Mouse (Mus musculus) layer of hippocampus, adult 18-20 months (tissue): ENCODE results near the gene Wdr74. TPM values are rescaled to one million over a fixed set of nuclear protein-coding genes. Genes with fewer than 3 reads are reported as not detected.
A peak's percentile ranks its signal among the peaks of the same experiment; 100 is the strongest.

Experiments
- DNase-seq, 2 experiments: peaks; one replicate each; pipeline ENCODE4 v3.0.0; 2022; ENCODE audit warnings: low spot score in 2 of 2
- total RNA-seq, 2 experiments: library from RNA; stranded (reverse); gene quantifications; 2 replicates each; pipeline ENCODE4 v1.2.3; 2021

Gene Wdr74
- total RNA-seq, 2 experiments from 2014 or later = 53.0 to 55.2 TPM

DNA sequence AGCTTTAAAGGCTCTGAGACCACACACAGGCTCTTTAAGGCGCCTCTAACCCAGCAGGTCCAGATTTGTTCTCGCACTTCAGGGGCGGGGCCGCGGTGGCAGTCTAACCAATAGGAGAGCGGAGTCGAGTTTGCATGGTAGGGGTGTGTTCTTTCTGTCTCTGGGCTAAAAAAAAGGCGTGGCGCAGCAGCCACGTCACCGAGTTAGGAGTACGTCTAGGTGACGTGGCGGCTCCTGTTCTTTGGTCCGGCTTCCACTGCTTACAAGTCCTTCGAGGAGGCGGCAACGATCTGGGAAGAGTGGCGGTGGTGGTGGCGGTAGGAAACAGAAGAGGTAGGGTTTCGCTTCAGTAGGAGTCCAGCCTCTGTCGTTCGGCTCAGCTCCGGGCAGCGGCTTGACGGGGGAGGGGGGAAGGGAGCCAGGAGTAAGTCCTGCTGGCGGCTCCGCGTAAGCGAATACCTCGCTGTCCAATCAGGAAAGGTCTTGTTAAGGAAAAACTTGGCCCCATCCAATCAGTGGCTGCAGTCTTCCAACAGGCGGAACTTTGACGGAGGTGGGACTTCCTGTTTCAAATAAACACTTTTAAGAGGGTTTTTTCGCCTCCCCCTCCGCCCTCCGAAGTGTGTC lies 5.7 kb downstream of the Wdr74 start, which contains the start of gene Stx5a:
Gene Stx5a (plus strand): TSS at position 171 of the 627 bp plus-strand sequence.
- peak; percentile 93 to 98 for DNase-seq

DNA sequence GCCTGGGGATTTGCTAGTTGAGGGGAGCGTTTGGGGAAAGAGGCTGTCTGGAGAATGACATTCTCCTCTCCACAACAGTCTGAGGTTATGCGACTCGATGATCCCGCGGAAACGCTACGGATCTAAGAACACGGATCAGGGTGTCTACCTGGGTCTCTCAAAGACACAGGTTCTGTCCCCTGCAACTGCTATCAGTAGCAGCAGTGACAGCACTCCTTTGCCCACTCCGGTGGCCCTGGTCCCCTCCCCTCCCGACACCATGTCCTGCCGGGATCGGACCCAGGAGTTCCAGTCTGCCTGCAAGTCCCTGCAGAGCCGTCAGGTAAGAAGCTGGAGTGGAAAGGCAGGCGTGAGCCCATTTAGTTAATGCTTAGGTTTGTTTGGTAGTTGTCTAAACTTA lies 6.5 kb downstream of the Wdr74 start:
- no peak for DNase-seq

DNA sequence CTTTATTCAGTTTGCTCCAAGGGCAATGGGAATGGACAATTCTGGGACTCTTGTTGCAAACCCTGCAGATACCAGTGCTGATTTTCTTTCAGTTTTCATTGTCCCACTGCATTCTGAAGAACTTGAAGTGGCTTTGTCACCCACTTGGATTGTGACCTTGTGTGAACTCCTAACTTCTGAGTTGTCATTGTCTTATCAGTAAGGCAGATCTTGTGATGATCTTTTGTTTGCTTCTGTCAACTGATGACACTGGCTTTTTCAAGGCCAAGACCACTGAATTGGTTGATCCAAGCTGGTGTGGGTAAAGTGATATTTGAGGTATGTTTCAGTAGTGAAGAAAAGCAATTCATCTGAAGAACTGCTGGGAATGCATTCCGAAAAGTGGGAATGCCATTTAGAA lies 9.8 kb downstream of the Wdr74 start:
- no peak for DNase-seq

DNA sequence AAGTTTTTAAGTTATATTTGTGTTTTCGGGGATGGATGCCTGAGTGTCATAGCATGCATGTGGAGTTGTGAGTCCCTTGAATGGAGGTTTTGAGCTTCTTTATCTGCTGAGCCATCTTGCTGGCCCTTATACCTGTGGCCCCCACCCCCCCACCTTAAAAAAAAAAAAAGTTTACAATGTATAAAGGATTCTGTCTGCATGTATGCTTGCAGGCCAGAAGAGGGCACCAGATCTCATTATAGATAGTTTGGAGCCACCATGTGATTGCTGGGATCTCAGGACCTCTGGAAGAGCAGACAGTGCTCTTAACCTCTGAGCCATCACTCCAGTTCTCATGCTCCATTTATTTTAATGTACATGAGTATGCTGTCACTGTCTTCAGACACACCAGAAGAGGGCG lies 11.7 kb downstream of the Wdr74 start:
- no peak for DNase-seq

DNA sequence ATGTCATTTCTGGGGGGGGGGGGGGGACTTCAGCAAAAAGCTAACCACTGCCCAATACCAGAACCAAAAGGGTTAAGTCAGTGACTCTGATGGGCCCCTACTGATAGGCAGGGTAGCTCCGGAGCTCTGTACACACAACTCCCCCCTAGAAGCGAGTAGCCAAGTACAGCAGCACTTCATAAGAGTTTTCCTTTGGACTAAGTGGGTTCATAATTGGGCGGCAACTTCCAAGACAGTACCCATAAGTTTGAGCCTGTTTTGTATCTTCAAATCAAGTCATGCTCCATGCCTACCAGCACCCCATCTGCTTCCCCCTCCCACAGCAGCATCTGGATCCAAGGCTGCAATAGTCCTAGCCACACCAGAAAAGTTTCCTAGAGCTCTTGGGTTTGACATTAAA lies 20.0 kb downstream of the Wdr74 start:
- no peak for DNase-seq

DNA sequence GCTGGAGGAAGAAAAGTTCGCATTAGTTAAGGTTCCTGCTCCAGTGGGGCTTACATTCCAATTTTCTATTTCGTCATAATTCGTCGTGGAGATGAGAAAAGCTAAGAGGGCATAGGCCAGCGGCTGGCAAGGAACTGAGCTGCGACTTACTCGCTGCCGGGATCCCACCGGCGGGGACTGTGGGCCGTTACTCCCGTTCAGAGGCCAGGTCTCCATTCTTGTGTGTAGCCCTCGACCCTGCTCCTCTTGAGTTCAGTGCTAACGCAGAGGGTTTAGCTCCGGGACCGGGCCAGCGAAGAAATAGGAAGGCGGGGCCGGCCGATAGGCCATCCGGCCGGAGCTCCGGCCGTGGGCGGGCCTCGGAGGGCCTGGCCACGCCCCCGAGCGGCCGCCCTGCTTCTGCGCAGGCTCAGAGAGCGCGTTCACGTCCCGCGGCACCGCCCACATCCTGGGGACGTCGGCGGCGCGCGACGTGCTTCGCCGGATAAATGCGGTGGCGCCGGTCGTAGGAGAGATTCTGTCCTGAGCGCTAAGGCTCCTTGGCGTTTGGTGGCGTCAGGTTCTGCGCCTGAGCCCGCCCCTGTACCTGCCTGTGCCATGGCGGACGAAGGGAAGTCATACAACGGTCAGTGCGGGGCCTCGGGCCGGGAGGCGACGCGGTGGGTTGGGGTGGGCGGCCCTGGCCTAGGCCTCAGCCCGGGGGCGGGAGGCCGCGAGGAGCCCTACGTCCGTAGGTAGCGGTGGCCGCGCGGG lies 21.2 kb downstream of the Wdr74 start, which contains the start of gene Nxf1:
Gene Nxf1 (plus strand): TSS at position 439 of the 753 bp plus-strand sequence.
- DNase-seq = peak; percentile 87 to 94

DNA sequence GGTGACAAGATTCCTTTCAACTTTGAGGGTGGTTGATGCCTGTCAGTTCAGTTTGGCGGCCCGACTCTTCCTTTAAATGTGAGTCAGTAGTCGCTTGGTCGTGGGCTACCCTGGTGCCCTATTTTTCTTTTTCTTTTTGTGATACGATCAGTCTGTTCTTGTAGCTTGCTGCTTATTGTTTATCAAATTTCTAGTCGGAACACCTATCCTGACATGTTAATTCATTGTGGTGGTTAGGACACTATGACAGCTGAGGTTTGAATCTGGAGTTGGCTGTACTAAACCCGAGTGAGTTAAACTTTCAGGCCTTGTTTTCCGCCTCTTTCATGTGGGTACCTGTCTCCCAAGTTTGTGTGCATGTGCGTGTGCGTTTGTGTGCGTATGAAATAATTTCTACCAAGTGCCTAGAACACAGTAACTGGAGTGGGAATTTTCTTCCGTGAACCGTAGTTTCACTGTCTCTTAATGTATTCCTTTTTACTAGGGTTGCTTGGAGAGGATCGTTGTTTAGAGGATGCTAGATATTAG lies 21.9 kb downstream of the Wdr74 start:
- no peak for DNase-seq

DNA sequence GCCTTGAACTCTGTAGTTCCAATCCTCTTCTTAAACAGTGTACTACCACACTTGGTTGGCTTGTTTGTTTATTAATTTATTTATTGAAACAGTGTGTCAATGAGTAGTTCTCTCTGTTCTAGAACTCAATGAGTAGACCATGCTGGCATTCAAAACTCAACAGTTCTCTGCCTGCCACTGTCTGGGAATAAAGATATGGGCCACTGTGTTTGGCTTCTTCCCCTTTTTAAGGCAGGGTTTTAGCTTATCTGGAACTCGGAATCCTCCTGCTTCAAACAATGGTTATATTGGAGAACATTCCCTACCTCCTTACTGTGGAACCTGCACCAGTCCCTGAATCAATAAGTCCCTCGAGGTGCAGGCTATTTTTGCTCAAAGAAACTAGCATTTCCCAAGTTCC lies 23.3 kb downstream of the Wdr74 start:
- DNase-seq = no peak

DNA sequence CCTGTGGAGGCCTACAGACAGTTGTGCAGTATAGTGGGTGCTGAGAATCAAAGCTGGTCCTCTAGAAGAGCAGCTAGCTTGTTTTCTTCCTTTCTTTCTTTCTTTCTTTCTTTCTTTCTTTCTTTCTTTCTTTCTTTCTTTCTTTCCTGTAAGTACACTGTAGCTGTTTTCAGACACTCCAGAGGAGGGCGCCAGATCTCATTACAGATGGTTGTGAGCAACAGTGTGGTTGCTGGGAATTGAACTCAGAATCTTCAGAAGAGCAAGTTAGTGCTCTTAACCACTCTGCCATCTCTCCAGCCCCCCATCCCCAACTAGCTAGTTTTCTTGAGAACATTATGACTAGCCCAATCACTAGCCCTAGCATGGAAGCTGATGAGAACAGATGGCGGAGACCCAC lies 25.1 kb downstream of the Wdr74 start:
- DNase-seq = no peak

DNA sequence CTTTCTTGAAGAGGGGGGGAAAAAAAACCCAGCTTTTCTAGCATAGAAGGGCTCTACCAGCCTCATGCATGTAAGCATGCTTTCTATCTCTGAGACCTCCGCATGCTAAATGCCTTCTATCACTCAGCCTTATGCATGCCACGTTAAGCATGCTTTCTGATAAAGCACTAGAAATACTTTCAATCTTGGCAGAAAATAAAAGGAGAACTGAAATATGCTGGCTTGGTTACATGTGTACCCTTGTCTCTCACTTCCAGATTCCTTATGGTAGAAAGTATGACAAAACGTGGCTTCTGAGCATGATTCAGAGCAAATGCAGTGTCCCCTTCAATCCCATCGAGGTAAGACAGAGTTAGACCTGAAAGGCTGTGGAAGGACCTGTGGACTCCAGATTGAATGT lies 27.6 kb downstream of the Wdr74 start:
- DNase-seq = no peak

DNA sequence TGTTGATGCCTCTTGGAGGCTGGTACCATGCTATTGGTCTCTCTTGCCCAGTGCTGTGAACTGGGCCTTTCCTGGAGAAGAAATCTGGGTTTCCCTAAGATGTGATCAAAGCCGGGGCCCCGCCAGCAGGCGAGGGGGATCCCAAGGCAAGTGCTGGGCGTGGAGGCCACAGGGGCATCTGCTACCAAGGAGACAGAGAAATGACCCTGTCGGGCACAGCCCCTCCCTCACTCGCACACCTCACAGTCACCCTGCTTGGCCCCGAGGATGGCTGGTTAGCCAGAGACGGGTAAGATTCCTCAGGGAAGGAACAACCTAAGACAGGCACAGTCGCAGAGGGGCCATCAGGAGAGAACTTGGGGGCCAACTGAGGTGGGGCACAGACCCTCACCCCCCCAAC lies 29.9 kb downstream of the Wdr74 start:
- no peak for DNase-seq

DNA sequence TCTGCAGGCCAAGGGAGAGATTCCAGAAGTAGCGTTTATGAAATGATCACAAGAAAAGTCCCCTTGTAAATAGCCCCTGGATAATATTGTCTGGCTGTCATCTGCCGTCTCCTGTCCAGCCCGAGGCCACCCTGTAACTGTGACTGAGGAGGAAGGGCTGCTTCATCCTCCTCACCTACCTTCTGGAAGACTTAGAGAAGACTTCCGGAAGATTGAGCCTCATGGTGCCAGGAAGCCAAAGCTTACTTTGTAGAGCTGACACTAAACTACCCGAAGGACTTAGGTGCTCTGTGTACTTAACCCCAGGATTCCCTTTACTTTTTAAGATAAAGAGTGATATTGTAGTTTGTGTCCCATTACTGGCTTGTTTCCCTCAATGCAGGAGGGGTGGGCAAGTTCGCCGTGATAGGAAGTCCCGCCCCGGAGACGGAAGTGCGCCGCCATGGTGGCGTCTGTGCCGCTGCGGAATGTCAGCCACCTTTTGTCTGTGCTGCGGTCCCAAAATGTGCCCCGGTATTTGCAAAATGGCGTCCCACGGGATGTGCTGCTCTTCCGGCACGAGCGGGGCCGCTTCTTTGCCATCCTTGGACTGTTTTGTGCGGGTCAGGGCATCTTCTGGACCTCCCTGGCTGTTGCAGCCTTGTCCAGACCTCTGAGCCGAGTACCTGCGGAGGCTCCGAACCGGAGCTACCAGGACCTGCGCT lies 35.1 kb downstream of the Wdr74 start, which contains the start of gene Tmem223:
Gene Tmem223 (plus strand): TSS at position 430 of the 704 bp plus-strand sequence.
- DNase-seq = peak; percentile 74 to 84

DNA sequence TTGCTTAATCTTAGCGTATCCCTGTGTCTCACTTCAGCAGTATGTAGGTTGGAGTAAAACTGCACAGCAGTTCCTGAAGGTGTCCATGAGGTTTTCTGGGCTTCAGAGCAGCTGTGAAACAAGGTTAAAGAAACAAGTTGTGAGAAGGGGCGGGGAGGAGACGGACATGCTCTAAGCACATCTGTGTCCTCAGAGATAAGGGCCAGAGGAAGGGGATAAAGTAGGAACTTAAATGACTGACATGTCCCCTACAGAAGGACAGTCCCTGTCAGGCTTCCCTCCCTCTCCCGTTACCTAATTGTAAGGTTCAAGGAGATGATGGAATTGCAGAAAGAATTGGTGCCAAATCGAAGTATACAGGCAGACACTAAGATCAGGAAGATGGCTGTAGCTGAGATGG lies 37.4 kb downstream of the Wdr74 start:
- no peak for DNase-seq

DNA sequence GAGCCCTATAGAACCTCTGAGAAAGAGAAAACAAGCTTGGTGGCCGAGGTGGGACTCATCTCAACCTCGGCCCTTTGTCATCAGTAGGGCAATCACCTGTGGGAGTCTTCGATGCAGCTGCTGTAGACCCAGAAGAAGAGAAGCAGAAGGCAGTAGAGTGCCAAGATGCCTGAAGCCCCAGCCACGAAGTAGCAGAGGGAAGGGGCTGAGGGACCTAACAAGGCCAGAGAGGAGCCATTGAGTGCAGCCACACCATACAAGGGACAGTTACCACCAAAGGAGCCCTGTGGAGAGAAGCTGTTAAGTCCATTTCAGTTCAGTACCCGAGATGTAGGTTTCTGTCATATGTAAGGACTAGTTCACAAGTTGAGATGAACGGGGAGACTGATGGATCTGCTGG lies 37.8 kb downstream of the Wdr74 start:
- DNase-seq = no peak

DNA sequence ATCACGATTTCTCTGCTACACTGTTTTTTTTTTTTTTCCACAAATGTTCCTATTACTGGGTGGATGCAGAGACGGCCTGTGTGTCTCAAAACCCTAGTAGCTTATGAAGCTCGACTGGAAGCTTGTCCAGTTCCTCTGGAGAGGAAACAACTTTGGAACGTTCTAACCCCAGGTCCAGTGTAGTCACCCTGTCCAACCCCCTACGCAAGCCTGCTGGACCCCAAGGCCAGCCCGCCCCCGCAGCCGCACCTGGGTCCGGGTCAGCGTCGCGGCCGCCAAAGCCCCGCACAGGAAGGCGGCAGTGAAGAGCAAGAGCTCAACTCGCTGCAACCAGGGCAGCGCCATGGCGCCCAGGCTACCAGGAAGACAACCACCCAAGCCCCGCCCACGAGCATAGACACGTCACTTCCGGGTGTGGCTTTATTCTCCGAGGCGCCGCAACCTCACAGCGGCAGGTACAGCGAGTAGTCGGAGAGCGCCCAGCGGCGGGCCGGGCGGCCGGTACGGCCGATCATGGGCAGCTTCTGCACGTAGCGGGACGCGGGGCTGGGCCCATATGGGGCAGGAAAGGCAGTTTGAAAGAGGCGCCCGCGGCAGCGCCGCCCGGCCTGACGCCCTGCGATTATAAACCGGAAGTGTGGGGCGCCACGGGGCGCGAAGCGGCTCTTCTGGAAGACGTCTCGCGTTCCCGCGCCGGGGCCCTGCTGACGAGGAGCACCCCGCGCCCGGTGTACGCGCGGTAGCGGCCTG lies 38.6 kb downstream of the Wdr74 start, which contains the start of gene Tmem179b:
Gene Tmem179b (minus strand): TSS at position 382 of the 750 bp plus-strand sequence.
- DNase-seq = peak; percentile 94 to 98

DNA sequence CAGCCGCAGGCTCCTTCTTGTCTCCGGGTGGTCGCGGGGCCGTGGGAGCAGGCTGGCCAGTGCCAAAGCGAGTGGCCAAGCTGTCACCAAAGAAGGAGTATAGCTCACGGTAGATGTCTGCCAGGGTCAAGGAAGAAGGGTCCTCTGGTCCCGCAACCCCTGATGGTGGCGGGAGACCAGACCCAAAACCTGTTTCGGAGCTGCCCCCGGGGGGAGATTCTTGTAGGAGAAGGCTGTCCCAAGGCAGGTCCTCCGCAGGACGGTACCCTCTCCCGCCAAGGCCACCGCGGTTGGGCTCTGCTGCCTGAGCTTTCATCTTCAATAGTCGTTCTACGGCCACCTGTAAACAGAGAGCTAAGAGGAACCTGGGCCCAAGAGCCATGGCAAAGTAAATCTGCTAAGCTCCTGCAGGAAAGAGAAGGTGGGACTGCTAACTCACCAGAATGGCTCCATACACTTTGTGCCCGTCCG lies 39.4 kb downstream of the Wdr74 start:
- no peak for DNase-seq

DNA sequence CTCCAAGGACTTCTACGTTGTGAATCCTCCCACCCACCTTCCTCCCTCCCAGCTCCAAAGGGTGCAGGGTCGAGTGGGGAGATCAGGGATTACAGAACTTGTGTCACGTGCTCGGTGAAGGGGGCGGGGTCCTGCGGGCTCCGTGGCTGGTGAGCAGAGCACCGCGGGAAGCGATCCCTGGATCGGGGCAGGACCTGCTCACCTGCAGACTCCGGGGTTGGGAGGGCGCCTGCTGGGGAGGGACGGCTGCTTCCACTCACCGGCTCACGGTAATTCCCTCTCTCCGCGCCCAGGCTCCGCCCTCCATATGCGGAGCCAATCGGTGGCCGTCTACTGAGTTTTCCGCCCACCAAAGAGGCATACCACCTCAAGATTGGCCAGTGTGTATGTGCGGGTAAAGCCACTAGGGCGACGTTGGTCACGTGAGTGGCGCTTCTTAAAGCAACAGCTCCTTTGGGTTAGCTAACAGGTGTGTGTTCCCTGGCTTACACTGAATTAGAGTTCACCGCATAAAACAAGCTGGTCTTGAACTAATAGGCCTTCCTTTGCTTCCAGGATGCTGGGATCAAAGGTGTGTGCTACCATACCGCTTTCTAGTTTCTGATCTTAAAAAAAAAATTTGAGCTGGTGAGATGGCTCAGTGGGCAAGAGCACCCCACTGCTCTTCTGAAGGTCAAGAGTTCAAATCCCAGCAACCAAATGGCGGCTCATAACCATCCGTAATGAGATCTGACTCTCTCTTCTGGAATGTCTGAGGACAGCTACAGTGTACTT lies 50.6 kb downstream of the Wdr74 start, which contains the start of gene Taf6l:
Gene Taf6l (minus strand): TSS at position 410 of the 774 bp plus-strand sequence.
- DNase-seq = peak; percentile 90 to 97

DNA sequence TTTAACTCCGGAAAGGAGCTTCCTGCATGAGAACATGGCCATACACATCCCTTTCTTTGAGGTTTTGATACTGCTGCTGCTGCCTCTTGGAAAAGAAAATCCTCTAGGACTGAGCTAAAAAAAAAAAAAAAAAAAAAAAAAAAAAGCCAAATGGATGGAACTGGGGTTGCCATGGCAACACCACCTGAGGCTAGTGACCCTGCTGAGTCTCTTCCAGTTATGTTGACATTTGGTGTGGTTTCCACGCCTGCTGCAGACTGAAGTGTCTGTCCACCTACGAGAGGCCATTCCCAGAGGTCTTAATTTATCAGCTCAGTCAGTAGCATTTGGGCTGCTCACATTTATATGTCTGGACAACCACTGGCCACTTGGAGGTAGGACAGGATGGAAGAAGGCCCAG lies 52.9 kb downstream of the Wdr74 start:
- no peak for DNase-seq

DNA sequence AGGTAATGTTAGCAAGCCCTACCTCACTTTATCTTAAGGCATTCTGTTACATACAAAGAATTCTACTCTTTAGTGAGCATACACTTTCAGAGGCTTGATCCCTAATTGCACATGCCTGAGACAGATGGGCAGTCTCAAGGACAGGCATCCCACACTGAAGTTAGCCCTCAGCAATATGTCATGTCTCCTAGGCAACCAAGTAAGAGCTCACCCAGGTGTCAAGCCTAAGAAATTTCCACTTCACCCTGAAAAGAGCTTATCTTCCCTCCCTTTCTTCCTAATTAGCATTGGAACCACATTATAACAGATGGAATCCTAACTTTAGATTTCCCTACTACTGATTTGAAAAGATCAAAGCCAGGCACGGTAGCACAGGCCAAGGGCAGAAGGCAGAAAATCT lies 53.5 kb downstream of the Wdr74 start:
- no peak for DNase-seq

DNA sequence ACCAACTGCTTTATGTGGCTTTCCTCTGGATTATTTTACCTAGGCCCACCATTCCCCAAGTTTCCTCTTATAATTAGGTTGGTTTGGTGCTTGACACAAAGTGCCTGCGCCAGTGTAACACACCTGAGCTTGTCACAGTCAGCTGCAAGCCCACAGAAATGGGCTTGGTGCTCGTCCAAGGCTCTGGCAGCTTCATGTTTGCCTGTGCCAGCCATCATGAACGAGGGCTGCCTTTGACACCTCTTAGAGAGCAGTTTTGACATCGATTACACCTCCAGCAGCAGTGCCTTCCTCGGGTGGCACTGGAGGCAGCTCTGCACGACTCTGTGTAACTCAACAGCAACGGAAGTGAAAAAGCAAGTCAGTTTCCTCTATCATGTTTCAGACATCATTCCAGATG lies 54.5 kb downstream of the Wdr74 start:
- no peak for DNase-seq
